Mouse (Mus musculus) liver, adult (tissue): ENCODE measurements around the gene Fcna.

Source experiments
- GATA4 ChIP-seq: IDR thresholded peaks from 2 replicates; pipeline ENCODE4 v1.6.1; 2014; ENCODE audit warnings: mild to moderate bottlenecking, low read length; ENCODE audit not compliant: insufficient replicate concordance

The Fcna gene

DNA sequence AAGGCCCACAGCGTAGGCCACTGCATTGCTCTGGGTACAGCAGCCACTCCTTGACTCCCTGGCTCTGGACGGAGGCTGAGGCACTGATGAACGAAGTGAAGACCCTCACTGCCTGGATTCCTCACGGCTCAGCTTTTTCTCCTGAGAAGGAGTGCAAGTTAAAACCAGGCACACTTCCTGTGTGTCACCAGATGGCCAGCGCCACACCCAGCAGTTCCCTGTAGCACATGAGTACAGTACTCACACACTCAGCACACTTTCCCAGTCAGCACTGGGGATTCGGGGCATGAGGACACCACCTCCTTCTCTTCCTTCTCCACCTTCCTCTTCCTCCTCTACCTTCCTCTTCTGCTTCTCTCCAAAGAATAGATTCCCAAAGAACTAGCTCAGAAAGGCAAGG is at the start of gene Fcna:
Gene Fcna, minus strand, starts transcription at position 220 of the 400 bp plus-strand sequence.
- TF ChIP-seq GATA4: no peak

DNA sequence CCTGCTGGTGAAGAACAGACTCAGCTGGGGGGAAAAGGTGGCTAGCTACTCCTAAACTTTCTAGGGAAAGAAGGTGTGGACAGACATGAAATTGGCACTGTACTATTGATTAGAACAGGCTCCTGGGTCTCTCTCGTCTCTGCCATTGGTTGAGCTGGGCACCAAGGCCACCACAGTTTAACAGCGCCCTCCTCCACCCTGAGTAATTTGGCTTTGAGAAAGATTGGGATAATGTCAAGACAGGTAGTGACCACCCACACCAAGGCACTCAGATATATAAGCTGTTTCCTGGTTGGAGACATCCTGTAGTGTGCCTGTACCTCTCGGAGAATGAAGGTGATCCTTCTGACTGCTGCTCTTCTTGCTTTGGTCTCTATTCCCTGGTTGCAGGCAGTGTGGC is 48.7 kb upstream of the Fcna start, which contains the start of gene Lcn6:
Gene Lcn6, plus strand, starts transcription at position 301 of the 400 bp plus-strand sequence.
- no peak for TF ChIP-seq GATA4

DNA sequence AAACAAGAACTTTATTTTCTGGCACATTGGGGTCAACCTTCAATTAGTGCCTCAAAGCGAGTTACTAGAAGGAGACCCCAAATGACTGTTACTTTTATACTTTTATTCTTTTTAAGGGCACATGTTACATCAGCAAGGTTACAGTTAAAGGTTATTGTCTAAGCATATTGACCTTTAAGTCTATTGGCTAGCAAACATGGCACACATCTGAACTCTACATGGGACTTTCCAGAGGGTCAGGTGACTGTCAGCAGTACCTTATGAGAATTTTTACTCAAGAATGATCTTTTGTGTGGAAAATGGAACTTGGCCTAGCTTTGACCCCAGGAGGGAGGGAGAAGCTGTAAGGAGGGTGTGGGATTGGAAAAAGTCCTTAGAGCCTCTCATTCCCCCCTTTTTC is 38.7 kb upstream of the Fcna start:
- TF ChIP-seq GATA4: no peak

DNA sequence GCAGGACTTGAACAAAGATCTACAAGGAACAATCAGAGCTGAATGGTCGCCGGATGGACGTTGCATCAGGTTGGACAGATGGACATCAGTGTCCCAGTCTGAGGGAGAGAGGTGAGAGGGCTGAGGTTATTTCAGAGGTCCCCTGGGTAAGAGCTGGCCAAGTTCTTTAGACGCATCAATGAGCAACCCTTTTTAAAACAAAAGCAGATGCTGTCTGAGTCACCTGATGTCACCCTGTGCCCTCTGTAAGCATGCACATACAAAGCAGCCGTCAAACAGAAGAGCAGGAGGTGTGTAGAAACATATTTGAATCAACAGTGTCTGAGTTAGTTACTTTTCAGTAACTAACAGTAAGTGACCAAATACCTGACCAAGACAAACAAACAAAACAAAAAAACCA is 36.3 kb upstream of the Fcna start:
- no peak for TF ChIP-seq GATA4

DNA sequence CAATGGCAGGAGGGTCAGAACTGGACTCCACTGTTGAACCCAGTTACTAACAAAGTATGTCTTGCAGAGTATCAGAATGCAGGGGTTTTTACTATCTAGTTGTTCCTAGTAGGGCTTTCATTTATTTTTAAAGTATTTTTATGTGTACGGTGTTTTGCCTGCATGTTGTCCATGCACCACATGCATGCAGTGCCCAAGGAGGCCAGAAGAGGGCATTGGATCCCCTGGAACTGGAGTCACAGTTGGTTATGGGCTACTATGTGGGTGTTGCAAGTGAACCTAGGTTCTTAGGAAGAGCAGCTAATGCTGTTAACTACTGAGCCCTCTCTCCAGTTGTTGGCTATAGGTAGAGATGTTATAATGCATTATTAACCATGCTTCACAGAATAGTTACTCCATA is 35.7 kb upstream of the Fcna start:
- TF ChIP-seq GATA4: no peak

DNA sequence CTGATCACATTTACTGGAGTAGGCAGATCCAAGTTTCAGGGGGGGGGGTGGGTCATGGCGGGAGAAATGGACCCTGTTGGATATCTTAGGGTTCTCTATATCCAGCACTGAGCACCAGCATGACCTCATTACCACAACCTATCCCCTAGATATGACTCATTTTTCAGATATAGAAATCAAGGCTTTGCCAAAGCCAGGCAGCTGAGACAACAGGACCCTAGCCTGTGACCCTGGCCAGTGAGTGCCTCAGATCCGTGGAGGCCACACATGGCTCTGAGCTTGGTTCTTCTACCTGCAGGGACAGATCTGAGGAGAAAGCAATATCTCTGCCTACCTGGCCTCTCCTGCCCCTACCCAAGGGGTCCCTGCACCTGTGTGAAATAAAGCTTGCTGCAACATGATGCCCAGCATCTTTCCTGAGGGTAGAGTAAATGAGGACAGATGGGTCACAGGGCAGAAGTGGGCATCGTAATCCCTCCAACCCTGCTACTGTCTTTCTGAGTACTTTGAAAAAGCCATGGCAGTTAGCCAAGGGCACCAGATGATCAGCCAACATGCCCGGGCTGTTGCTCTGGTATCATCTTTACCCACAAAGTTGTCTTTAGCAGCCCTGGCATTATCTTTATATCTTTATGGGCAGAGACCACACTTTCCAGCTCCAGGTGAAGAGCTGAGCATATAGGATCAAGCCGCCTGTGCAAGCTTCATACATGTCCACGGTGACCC is 33.6 kb upstream of the Fcna start:
- no peak for TF ChIP-seq GATA4

DNA sequence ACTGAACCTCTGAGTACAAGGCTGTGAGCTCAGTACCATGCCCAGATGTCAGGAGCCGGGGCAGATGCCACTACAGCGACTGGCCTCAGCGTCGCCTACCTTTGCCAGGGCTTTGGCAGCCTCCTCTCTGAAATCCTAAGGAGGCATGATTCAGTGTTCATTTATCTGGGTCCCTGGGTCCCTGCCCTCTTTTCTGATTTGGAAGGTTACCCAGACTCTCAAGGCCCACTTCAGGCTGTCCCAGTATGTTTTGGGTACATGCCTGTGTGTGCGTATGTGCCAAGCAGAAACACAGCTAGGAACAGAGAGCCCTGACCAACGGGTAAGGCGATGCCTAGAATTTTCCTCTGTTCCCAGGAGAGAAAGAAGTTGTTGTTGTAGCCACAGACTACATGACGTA is 32.4 kb upstream of the Fcna start:
- no peak for TF ChIP-seq GATA4

DNA sequence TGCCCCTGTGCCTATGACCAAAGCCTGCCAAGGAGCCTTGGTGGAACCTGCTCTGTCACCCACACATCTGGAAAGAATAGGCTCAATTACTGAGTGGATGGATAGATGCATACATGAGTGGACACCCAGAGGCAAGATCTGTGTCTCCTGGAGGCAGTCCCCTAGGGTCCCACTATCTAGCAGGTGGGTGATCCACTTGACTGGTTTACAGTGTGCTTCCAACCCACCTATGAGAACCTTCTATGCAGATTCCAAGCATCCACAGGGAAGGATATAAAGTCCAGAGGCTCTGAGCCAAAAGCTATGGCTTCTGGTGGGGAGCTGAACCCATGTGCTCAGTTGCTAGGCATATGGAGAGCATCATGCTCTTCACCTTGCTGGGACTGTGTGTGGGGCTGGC is 29.8 kb upstream of the Fcna start, which contains the start of gene Lcn5:
Gene Lcn5, plus strand, starts transcription at position 301 of the 400 bp plus-strand sequence.
- no peak for TF ChIP-seq GATA4

DNA sequence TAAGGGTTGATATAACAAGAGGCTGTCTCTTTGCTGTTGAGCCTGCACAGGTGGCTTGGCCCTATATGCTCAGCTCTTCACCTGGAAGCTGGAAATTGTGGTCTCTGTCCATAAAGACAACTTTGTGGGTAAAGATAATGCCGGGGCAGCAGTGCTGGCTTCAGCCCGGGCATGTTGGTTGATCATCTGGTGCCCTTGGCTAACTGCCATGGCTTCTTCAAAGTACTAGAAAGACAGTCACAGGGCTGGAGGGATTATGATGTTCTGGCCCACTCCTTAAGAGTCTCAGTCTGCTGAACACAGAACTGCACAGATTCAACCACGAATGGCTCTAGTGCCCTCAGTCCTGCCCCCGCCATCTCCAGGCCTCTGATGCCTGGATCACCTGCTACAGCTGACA is 29.4 kb upstream of the Fcna start:
- TF ChIP-seq GATA4: no peak

DNA sequence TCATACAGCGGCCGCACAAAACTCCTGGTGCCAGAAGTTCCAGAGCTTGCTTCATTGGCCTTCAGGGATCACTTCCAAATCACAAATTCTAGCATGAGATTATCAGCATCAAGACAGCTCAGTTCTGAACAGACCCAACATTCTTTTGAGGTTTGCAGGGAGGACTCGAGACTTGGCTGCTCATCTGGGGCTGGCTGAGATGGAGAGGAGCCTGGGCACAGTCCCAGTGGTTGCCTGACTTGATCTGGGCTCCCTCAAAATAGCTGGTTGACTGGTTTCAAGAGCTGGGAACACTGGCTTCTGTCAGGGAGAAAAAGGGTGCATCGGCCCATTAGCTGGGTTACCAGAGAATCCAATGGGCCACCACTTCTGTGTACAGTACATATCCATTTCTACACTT is 28.9 kb upstream of the Fcna start:
- TF ChIP-seq GATA4: no peak

DNA sequence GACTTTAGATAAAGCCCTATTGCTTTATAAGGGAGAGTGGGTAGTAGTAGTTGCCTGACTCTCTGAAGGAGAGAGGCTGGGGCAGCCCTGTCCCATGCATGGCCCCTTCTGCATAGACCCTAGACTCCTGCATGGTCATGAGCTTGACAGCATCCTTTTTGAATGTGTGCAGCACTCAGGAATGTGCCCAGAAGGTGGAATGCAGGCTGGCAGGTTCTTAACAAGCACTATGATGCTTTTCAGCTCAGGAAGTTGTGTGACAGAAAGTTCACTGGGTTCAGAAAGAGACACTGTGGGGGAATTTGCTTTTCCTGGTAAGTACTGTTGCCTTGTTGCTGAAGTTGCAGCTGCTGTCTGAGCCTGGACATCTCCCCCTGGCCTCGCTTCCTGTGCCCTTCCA is 26.7 kb upstream of the Fcna start:
- TF ChIP-seq GATA4: no peak

DNA sequence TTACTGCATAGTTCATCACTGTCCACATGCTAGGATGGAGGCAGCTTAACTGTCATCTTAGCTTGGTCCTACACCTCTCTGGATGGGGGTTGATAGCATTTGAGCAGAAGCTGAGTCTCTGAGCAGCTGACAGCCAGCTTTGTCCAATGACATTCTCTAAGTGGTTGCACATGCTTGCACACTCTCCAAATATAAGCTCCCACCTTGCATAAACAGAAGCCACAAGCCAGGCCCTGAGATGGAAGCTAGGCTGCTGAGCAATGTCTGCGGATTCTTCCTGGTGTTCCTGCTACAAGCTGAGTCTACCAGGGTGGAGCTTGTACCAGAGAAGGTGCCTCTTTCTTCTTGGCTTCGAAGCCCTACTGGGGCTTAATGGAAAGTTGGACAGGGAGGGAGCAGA is 25.1 kb upstream of the Fcna start, which contains the start of gene Lcn8:
Gene Lcn8, plus strand, starts transcription at position 219 of the 400 bp plus-strand sequence.
- no peak for TF ChIP-seq GATA4

DNA sequence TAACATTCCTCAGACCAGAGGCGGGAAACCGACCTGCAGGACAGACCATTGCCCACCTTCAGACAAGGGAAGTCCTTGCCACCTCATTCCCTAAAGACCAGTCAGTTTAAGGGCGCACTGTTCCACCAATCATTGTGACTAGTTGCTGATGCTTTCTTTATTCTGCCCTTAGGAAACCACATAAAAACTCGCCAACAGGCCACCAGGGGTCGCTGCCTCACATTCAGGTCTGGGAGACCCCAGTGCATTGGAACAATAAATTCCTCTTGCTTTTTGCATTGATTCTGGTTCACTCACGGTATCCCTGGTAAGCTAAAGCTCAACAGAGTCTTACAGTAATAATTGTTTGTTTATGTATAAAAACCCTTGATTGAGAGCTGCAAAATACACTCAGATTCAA is 12.1 kb upstream of the Fcna start:
- no peak for TF ChIP-seq GATA4

DNA sequence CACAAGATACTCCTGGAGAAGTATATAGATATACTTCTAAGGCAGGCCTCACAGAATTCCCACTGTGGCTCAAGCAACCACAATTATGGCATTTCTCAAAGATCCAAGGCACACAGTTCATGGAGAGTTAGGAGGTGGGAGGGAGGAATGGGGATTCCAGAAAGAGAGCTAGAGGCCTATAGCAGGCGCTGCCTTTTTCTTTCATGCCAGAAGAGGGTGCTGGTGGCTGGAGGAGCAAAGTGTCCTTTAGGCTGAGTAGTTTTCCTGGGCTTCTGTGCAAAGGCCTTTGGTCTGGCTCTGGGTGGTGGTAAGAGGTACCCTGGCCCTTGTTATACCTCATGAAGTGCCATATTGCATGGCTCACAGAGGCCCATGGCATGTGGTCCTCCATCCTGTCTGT is 6.2 kb upstream of the Fcna start:
- no peak for TF ChIP-seq GATA4

DNA sequence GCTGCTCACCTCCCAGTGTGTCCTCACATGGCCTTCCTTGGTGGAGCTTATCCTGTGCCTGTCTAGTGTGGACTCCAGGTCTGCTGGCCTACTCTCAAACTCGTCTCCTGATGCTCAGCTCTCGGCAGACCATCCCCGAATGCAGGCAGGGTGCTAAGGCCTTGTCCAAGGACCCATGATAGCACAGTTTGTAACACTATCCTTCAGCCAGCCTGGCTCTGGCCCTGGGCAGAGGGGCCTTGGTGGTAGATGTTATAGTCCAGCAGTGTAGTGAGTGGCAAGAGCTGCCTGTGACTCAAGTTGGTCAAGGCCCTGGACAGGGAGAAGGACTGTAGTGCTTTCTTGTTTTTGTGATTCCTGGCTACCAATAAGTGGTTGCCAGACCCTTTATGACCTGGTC is 5.8 kb upstream of the Fcna start:
- TF ChIP-seq GATA4: no peak

DNA sequence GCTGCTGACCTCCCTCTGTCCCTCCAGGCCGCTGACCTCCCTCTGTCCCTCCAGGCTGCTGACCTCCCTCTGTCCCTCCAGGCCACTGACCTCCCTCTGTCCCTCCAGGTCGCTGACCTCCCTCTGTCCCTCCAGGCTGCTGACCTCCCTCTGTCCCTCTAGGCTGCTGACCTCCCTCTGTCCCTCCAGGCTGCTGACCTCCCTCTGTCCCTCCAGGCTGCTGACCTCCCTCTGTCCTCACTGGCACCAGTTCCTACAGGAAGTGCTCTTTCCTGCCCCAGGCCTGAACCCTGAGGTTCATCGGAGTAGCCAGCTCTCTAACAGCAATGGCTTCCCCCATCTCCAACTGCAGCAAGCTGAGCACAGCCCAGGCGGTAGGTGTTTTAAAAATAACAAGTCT is 908 bp upstream of the Fcna start:
- TF ChIP-seq GATA4: peak; percentile 80; the same call in 1 of the 2 replicates

DNA sequence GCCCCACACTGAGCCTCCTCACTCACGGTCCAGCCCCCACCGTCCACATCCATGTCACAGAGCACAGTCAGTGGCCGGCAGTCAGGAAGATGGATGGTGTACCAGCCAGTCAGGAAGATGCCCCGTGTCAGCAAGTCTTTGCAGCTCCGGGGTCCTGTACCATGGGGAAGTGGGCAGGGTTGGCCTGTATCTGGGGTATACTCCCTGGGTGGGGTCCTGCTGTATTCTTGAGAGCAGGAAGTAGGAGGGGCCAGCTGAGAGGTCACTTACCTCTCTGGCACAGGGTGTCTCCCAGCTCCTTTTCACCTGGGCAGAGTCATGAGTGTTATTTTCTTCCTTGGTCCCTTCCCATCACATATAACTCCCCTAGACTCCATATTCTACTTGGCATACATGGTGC is 1.8 kb downstream of the Fcna start:
- TF ChIP-seq GATA4: no peak
